Mouse (Mus musculus): ENCODE results near the gene Letm1.

The Letm1 gene

DNA sequence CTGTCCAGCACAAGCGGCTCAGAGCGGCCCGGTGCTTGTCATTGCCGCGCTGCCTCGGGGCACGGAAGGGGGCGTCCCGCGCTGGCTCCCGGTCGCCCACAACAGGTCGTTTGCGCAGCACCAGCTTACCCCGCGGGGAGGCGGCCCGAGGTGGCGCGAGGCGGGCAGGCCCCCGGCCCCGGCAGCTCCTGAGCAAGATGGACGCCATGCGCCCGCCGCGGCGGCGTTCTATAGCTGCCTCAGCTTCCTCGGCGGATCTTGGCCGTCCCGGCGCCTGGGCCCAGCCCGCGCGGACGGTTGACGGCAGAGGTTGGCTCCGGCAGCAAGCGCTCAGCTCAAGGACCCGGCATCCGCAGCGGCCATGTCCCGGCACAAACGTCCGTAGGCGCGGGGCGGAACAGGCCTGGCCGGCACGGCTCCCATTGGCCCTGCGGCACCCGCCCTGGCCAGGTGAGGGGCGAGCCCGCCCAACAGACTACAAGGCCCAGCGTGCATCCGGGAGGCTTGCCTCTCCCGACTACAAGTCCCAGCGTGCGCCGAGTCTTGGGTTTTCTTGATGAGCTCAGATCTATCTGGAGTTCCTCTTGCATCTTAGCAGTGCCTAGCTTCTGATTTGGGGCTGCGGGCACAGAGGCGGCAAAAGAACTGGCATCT is at the start of gene Letm1:
Gene Letm1 (minus strand): TSS at position 473 of the 654 bp plus-strand sequence.
- peak; percentile 82 for DNase-seq (ENCODE audit: low spot score)

DNA sequence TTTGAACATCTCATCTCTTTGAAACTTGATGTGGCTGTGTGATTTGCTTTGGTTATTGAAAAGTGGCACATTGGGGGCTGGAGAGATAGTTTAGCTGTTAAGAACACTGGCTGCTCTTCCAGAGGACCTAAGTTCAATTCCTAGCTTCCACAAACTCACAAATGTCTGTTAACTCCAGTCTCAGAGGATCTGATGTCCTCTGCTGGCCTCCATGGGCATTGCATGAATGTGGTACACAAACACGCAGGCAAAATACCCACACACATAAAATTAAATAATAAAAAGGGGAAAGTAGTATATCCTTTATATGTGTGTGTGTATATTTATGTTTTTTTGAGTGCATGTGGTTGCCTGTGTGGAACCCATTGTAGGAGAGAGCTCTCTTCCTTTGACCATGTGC is 48.2 kb upstream of the Letm1 start:
- DNase-seq (ENCODE audit: low spot score) = no peak

DNA sequence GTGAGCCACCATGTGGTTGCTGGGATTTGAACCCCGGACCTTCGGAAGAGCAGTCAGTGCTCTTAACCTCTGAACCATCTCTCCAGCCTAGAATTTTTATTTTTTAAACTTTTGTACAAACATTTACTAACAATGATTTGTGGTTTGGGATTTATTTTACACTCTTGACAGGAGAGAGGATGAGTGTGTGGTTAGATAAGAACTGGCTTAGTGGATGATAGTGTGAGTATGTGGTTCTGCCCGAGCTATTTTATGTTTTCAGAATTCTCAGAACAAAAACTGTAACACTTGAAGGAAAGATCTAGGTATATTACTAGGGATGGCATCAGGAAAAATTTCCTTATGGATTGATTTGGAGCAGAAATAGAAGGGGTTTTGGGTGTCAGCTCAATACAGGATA is 47.3 kb upstream of the Letm1 start:
- no peak for DNase-seq (ENCODE audit: low spot score)

DNA sequence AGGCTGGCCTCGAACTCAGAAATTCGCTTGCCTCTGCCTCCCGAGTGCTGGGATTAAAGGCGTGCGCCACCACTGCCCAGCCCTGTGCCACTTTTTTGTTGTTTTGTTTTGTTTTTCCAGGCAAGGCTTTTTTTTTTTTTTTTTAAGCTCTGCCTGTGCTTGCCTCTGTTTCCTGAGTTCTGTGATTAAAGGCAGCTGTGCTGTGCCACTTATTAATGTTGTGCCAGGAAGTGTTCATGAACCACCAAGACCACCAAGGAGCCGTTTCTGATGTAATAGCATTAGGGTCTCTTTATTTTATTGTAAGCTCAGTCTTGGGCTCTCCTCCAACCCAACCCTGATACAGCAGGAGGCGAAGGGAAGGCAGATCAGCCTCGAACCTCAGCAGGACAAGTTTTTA is 45.5 kb upstream of the Letm1 start:
- no peak for DNase-seq (ENCODE audit: low spot score)

DNA sequence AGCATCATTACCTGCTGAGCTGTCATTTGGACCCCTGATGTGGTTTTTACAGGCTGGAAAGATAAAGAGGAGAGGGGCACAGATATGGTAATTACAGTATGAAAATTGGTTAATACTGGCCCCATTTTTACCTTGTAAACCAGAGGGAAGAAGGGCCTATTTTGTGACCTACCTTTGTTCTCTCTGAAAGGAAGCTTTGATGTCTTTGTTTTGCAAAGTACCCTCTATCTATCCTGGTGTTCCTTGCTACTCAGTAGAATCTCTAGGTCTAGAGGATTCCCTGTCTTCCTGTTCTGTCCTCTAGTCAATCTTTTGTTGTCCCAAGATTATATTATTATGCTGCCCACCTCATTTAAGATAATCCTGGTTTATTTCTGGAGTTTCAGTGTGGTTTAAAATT is 43.4 kb upstream of the Letm1 start:
- DNase-seq (ENCODE audit: low spot score) = no peak

DNA sequence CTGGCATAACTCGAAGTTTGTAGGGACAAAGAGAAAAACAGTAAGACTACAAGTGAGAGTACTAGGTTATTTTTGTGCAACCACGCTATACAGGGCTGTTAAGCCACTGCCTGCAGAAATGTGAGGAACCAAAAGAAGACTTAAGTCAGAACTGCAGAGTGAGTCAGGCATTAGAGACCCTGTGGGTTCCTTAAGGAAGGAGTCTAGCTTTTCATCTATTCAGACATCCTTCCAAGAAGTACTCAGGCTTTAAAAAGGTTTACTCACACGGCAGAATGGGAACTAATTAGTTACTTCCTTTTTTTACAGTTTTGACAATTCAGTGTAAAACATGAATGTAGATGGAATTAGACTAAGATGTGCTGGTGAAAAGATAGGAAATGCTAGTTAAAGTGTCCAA is 39.8 kb upstream of the Letm1 start:
- no peak for DNase-seq (ENCODE audit: low spot score)

DNA sequence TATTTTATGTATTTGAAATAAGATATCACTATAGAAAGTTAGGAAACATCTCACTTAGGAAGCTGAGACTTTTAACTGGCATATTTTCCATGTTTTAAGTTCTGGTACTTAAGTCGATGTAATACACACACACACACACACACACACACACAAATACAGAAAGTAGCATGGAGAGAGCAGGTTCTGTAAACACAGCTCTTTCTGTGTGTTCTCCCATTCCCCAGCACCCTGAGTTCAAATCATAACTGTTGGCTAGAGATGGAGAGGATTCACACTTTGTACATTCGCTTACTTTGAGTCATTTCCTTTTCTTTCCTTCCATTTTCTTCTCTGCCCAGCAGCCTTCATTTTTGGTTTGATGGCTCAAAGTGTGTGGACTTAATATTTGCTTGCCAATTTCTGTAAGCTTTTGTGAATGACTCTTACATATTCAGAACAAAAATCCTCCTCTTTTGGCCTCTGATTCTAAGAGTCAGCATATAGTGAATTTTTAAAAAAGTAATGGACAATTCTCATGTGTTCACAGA is 39.3 kb upstream of the Letm1 start:
- no peak for DNase-seq (ENCODE audit: low spot score)

DNA sequence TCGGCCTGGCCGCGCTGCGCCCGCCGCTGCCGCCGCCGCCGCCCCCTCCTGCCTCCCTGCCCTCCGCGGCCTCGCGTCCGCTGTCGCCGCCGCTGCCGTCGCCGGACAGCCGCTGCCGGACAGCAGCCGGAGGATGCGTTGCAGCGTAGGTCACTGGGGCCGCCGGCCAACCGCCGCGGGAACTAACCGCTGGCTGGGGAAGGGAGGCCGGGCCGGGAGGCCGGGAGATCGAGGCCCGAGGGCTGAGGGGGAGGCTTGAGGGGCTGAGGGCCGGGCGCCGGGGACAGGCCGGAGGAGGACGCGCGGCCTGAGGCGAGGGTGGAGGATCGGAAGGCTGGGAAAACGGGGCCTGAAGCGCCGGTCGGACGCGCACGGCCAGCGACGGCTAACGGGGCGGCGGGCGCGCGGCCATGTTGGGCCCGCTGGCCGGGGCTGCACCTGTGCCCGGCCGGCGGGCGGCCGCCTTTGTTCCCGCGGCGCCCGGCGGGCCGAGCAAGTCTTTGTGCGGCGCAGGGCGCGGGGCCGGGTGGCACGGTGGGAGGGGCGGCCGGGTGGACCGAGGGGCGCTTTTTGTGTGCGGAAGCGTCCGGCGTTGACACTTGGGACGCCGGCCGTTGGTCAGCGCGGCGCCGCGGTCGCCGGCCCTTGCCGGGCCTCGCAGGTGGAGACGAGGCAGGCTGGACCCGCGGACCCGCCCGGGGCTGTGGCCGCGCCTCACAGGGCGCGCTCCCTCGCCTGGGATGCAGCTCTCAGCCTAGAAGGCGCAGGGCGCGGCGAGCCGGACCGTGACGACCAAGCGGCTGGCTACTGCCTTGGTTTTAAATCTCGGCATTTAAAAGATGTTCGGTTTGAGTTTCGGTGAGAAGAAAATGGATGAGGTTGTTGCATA is 38.4 kb upstream of the Letm1 start:
- peak; percentile 56 for DNase-seq (ENCODE audit: low spot score)

DNA sequence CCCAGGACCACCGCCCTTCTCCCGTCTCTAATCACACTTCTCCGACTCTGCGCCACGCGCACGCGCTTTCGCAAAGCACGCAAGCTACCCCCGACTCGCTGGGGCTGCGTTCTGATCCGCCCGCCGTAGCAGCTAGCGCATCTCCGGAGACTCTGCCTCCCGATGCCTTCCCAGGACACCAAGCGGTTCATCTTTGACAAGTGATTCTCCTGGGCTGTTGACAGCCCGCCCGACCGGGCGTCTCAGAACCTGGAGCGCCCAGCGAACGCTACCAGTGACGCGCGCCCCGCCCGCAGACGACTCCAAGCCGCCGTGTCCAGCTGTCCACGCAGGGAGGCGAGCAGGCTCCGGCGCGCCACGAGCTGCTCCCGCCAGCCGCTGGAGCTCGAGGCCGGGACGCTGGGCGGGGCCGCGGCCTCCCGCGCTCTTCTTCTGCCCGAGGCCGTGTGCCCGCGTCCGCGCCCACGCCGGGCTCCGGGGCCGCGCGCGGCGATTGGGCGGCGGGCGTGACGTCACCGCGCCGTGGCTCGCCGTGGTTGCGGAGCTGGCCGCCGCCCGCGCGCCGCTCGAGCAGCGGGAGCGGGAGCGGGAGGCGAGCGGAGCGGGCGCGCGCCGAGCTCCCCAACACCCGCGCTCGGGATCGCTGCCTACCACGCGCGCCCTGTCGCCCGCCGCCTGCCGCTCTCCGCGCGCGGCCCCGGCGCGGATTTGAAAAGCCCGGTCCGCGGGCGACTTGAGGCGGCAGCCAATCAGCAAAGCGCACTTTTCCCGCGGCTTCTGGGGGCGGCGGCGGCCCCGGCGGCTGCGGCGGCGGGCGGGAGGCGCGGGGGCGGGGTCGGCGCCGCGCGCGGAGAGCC is 37.5 kb upstream of the Letm1 start, which contains the start of gene Nsd2:
Gene Nsd2 (plus strand): TSS at position 850 of the 857 bp plus-strand sequence.
- DNase-seq (ENCODE audit: low spot score) = peak; percentile 76

DNA sequence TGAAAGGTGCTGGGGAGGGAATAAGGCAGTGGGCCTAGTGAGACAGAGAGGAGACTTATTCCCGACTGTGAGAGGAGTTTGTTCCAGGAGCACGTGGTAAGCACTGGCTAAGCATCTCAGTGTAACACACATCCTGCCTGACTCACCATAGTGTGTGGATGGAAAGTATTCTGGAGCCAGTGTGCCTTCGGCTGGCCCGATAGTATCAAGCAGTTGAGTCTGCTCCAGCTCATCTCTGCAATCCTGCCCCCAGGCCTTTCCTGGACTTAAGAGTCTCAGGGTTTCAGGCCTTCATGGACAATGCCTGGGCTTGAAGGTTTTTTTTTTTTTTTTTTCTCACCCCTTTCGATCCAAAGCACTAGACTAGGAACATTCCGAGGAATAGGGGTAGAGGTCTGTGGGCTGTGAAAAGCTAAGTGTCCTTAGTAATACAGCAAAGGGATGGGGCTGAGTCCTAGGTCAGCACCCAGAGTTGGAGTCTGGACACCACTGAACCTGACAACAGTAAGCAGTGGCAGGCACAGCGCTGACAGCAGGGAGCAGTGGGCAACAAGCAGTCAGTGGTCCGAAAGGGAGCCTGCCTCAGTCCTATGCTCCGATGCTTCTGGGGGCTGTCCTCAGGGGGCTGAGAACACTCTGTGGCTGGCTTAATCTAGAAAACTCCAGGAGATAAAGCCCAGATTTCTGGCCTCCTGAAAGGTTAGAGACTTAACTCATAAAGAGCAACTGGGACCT is 36.7 kb upstream of the Letm1 start:
- DNase-seq (ENCODE audit: low spot score) = peak; percentile 9

DNA sequence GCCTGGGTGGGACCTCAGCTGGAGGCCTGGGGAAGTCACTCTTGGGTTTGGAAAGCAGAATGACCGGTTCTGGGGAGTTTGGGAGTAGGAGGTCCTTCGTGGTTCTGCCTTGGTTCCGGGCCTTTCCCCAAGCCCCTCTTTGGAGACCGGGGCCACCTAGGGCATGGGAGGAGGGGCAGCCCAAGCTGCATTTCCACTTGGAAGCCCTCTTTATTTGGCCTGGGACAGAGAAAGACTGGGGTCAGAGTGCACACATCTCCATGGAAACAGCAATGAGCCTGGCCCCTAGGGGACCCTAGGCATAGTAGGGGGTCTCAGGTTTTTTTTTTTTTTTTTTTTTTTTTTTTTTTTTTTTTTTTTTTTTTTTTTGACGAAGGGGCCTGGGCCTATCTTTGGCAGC is 35.5 kb upstream of the Letm1 start:
- DNase-seq (ENCODE audit: low spot score) = no peak

DNA sequence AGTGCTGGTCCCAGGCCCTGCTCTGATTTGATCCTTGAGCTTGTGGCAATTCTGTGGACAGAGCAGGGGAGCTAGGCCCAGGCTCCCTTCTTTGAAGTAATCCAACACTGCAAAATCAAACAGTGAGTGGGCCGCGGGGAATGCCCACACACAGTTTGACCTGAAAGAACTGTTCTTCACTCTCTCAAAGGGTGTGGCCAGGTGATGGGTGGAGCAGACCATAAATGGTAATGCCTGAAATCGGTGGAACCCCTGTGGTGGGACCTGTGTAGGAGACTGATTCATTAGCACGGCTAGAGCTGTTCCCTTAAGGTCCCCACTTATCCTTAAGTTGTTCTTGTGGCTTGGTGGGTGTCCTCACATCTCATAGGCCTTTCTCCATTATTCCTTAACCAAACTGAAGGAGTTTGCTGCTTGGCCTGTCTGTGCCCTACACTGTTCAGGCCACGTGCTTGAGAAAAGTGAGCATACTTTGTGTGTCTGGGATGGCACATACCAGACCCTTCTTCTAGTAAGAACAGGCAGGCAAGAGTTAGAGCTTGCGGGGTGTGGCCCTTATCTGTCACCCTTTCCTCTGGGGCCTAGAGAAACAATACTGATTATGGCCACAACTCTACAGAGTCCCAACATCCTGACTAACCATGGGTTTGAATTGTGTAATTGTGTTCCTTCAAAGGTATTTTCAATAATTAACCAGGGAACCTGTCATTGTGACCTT is 33.5 kb upstream of the Letm1 start:
- no peak for DNase-seq (ENCODE audit: low spot score)

DNA sequence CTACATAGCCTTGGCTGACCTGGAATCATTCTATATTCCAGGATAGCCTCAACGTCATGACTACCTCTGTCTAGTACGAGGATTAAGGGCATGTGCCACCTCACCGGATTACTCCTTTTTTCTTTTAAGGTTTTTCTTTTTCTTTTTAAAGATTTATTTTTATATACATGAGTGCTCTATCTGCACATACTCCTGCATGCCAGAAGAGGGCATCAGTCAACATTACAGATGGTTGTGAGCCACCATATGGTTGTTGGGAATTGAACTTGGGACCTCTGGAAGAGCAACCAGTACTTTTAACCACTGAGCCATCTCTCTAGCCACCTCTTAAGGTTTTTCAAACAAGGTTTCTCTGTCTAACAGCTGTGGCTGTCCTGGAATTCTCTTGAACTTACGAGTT is 28.9 kb upstream of the Letm1 start:
- no peak for DNase-seq (ENCODE audit: low spot score)

DNA sequence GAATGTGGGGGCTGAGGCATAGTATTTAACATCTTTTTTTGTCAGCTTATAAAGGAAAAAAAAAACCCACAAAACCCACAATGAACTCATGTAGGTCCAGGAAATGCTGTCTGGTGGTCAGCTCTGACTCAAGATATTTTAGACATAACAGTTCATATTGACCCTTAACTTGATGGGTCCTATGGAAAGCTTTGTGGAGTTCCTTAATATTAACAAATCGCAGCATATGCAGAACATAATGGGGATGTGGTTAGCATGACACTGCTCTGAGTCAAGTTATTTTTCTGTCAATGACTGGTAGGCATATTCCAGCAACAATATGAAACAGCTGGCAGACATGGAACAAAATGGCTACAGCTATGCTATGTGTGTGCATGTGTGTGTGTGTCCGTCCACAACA is 20.7 kb upstream of the Letm1 start:
- no peak for DNase-seq (ENCODE audit: low spot score)

DNA sequence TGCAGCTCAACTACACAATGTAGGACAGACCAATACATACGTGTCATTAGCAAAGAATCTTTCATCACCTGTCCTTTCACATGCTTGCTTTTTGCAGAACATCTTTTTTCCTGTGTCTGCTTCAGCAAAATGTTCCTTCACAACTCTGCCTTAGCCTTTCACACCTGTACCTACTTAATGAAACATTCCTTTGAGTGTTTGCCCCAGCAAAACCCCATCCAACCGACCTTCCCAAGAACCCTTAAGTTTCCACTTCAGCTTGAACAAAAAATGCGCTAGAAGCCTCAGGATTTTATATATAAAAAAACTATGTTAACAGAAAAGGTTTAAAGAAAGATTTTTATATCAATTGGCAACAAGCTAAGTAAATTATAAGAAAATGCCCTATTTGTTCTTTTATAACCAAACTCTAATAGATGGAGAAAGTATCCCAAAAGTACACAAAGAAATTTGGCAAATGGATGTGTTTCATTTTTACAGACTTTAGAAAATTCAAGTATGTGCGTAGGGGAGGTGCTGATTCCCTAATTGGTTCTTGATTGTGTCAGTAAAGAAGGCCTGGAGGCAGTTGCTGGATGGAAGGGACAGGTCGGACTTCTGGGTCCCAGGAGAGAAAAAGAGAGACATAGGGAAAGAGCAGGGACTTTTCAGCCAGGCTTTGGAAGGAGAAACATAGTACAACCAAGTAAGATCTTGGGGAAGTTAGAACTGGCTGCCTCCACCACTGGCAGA is 9.5 kb upstream of the Letm1 start:
- no peak for DNase-seq (ENCODE audit: low spot score)

DNA sequence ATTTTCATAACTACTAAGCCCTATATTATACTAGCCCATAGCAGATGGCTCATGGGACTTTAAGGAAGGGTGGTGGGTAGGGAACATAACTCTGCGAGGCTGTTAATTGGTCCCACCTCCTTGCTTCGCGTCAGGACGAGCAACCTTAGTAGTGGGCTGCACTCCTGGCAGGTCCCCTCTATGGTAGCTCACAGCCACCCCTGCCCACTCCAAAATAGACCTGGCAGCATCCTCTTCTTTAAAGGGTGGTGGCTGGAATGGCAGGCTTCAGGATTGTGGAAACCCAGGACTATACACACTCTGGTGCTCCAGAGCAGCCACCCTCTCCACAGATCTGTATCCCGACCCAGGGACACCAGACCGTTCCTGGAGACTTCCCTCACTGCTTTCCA is 378 bp upstream of the Letm1 start:
- no peak for DNase-seq (ENCODE audit: low spot score)

DNA sequence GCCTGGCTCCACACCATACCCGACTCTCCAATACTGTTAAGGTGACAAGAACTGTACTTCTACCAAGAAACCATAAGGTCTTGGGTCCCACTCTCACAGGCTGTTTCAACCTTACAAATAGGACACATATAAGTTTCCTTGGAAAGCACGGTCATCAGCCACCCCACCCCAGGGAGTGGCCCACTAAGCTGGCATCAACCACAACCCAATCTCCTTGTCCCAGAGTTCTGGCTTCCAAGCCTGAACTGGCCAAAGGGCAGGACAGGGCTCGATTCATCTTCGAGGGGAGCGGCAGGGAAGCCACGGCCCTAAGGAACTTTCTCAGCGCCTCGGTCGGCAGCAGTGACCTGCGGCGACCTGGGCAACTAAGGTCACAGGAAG is 663 bp downstream of the Letm1 start:
- DNase-seq (ENCODE audit: low spot score) = no peak

DNA sequence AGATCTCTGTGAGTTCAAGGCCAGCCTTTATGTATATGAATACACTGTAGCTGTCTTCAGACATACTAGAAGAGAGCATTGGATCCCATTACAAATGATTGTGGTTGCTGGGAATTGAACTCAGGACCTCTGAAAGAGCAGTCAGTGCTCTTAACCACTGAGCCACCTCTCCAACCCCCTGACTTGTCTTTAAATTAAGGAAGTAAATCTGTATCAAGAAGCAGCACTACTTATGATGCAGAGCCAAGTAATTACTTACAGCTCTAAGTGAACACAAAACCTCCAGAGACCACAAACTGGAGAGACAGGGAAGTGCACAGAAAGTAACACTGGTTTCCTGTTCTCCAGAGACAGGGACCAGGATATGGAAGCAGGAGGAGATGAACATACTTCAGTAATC is 5.4 kb downstream of the Letm1 start:
- no peak for DNase-seq (ENCODE audit: low spot score)

DNA sequence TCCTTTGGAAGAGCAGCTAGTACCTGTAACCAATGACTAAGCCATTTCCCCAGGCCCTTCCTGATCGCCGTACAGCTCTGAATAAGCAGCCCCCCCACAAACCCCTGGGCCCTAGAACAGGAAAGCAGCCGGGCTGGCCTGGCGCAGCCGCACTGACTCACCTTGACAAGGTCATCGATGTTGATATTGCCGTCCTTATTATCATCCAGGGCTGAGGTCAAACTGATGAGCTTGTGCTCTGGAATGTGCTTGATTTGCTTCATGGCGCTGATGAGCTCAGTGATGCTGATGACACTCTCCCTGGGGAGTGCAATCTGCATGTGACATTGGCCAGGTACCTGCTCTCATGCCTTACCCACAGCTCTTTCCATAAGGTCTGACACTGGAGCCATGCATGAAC is 39.1 kb downstream of the Letm1 start:
- DNase-seq (ENCODE audit: low spot score) = no peak

DNA sequence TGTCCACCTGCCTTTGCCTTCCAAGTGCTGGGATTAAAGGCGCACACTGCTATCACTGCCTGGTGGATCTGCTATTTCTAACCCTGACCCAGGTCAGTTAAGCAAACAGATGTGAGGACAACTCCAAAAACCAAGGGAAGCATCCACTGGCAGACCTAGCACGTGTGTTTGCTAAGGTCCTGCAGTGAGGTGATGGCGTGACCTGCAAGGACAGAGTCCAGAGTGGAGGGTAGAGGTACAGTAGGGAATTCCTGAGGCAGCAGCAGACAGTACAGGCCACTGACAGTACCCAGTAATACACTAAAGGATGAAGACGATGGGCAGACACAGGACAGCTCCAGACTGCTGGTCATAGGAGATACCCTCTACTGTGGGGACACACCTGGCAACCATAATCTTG is 42.1 kb downstream of the Letm1 start:
- DNase-seq (ENCODE audit: low spot score) = no peak
